Mouse (Mus musculus) heart, postnatal 0 days (tissue): ENCODE data around the gene Neu2.

Experiments
- CTCF ChIP-seq: IDR thresholded peaks from 2 replicates; pipeline ENCODE4 v1.5.1; 2016; ENCODE audit warnings: antibody characterized with exemption, control low read depth, low read depth
- EP300 ChIP-seq: IDR thresholded peaks from 2 replicates; pipeline ENCODE4 v1.6.1; 2016; ENCODE audit warnings: antibody characterized with exemption, low read depth

GRCm38 (mm10) chr1:87562967-87563366 is 53.3 kb downstream of the Neu2 start:
- no peak for TF ChIP-seq CTCF
- no peak for TF ChIP-seq EP300
